Mouse (Mus musculus): Measurements from ENCODE around the gene Syt1. TPM values are rescaled to one million over a fixed set of nuclear protein-coding genes. Genes with fewer than 3 reads are reported as not detected.

The Syt1 gene
- polyA plus RNA-seq, 1 experiment from 2014 or later: 34.1 TPM

DNA sequence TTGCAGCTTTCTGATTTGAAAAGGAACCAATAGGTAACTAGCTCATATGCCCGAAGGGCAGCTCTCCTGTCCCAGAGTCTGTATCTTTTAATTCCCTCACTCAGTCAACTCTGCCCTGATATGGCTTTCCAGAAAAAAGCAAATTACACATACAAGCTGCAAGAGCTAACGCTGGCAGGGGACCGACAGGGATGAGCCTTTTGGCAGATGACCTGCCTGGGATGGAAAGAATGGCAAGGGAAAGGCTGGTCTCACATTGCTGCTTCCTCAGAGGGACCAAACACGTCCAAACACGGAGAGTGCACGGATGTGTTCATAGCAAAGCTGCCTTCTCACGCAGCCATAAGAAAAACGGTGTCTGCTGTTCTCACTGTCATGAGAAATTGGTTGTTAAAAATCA is 58.6 kb downstream of the Syt1 start:
- WGBS: 88% methylated on average over 8 of the region's 8 CpGs
- no peaks in the 10 kb centered on the region for H3K4me1 ChIP-seq
- no peak for ATAC-seq (ENCODE audit: low FRiP score, low read depth)
- no peak overlapping the region for H3K4me2 ChIP-seq (replicated peaks)
- no peak overlapping the region for H3K9ac ChIP-seq (replicated peaks)
- no peak overlapping the region for H3K27ac ChIP-seq (replicated peaks)
- no peaks in the 10 kb centered on the region for H3K9me3 ChIP-seq
- no peak overlapping the region for H3K4me3 ChIP-seq
- H3K27me3 ChIP-seq: no peaks in the 10 kb centered on the region
- H3K36me3 ChIP-seq: no peaks in the 10 kb centered on the region

DNA sequence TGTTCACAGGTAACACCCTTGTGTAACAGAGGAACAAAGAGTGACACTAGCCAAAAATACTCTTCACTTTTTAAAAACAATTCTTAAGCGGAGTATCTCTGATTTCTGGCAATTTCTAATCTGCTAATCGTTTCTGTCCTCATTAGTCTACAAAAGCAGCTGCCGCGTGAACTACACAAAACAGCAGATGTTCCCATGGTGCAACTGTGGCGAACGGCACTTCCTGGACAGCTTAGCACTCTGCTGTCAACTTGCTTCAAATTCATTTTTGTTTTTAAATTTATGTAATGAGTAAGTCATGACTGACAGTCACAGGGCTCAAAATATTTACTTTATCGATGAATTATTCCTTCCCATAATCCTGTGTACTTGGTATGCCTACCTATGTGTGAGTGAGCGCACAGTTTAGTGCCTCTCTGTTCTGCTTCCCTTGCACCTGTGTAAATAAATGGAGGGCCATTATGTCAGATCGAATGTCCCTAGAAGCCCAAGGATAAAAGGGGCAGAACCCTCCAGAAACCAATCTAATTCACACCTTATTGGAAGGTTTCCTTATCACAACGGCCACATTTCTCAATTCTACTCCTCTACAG is 73.8 kb downstream of the Syt1 start:
- H3K4me3 ChIP-seq: no peak overlapping the region
- 80% methylated on average over 10 of the region's 10 CpGs for WGBS
- H3K27ac ChIP-seq (replicated peaks): no peak overlapping the region
- no peaks in the 10 kb centered on the region for H3K4me1 ChIP-seq
- no peak overlapping the region for H3K4me2 ChIP-seq (replicated peaks)
- H3K9me3 ChIP-seq: no peaks in the 10 kb centered on the region
- H3K9ac ChIP-seq (replicated peaks): no peak overlapping the region
- no peaks in the 10 kb centered on the region for H3K36me3 ChIP-seq
- 0 out of 2 replicates have a peak, but pooled peaks have one; percentile 23 for ATAC-seq (ENCODE audit: low FRiP score, low read depth)
- H3K27me3 ChIP-seq: no peaks in the 10 kb centered on the region

DNA sequence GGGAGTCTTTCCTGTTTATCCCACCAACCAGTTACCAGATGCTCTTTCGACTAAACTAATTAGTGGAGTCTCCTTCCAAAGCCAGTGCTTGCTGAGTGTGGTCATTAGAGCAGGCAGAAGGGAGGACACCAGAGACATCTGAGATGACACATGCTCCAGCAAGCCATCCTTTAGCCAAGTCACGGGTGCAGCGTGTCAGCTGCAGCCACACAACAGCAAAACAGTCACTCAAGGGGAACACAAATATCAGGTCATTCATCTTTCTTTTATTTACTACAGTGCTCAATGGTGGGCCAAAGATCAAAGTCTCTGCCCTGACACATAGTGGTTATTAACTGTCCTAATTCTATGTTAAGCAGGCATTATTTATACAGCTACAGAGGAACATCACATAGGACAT is 80.5 kb downstream of the Syt1 start:
- no peaks in the 10 kb centered on the region for H3K36me3 ChIP-seq
- no peak overlapping the region for H3K4me3 ChIP-seq
- WGBS: 80% methylated on average over 3 of the region's 3 CpGs
- H3K4me2 ChIP-seq (replicated peaks): no peak overlapping the region
- H3K27me3 ChIP-seq: no peaks in the 10 kb centered on the region
- no peaks in the 10 kb centered on the region for H3K4me1 ChIP-seq
- H3K9me3 ChIP-seq: no peaks in the 10 kb centered on the region
- no peak overlapping the region for H3K27ac ChIP-seq (replicated peaks)
- H3K9ac ChIP-seq (replicated peaks): no peak overlapping the region
- ATAC-seq (ENCODE audit: low FRiP score, low read depth): no peak

DNA sequence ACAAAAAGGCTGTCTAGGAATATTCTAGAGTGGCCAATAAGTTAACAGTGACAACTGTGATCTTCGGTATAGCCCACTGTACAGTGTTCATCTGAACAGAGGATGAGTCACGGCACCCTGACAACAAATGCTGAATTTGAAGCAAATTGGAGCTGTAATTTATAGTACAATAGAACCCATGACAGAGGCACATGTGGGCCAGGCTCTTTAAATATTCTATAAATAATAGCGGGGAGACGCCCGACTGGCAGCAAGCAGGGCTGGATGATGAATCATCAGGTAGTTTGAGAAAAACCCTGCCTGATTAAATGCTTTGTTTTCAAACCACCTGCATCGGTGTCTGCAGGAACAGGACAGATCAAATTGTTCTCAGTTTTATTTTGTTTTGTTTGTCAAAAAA is 81.1 kb downstream of the Syt1 start:
- no peak overlapping the region for H3K27ac ChIP-seq (replicated peaks)
- H3K9ac ChIP-seq (replicated peaks): no peak overlapping the region
- WGBS: 94% methylated on average over 6 of the region's 6 CpGs
- H3K4me1 ChIP-seq: no peaks in the 10 kb centered on the region
- ATAC-seq (ENCODE audit: low FRiP score, low read depth): no peak
- H3K9me3 ChIP-seq: no peaks in the 10 kb centered on the region
- H3K36me3 ChIP-seq: no peaks in the 10 kb centered on the region
- H3K27me3 ChIP-seq: no peaks in the 10 kb centered on the region
- no peak overlapping the region for H3K4me3 ChIP-seq
- H3K4me2 ChIP-seq (replicated peaks): no peak overlapping the region

DNA sequence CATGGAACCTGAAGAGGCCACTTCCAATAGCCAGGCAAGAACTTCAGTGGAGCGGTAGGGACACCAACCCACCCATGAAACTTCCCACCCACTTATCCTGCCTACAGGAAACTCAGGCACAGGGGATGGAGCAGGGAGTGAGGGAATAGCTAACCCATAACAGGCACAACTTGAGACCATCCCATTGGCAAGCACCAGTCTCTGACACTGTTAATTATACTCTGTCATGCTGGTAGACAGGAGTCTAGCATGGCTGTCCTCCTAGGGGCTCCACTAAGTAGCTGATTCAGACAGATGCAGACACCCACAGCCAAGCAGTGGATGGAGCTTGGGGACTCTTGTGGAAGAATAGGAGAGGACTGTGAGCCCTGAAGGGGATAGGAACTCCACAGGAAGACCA is 105.5 kb downstream of the Syt1 start:
- Histone ChIP-seq H3K27ac (replicated peaks) (no peak overlapping the region), H3K9me3 (no peaks in the 10 kb centered on the region), H3K4me1 (no peaks in the 10 kb centered on the region), H3K9ac (replicated peaks) (no peak overlapping the region), H3K36me3 (no peaks in the 10 kb centered on the region), H3K27me3 (no peaks in the 10 kb centered on the region), H3K4me3 (no peak overlapping the region), H3K4me2 (replicated peaks) (no peak overlapping the region)
- 100% methylated on average over 1 of the region's 1 CpGs for WGBS
- ATAC-seq (ENCODE audit: low FRiP score, low read depth): no peak

DNA sequence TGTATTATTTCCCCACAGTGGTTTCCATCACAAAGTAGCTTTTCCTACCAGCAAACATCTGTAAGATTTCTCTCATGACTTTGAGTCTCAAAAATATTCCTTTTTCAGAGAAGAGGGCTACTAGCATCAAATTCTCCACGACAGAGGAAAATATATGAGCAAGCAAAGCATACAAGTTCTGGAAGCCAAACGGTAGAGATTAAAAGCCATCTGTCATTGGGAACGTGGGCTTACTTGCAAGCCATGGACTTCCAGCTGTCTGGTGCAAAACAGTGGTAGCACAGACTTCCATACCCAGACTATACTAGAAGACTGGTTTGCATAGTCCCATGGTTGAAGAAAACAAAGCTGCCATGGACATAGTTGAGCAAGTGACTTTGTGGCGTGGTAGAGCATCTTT is 106.4 kb downstream of the Syt1 start:
- 84% methylated on average over 4 of the region's 4 CpGs for WGBS
- H3K27ac ChIP-seq (replicated peaks): no peak overlapping the region
- H3K36me3 ChIP-seq: no peaks in the 10 kb centered on the region
- no peaks in the 10 kb centered on the region for H3K9me3 ChIP-seq
- H3K4me1 ChIP-seq: no peaks in the 10 kb centered on the region
- H3K27me3 ChIP-seq: no peaks in the 10 kb centered on the region
- H3K4me3 ChIP-seq: no peak overlapping the region
- no peak overlapping the region for H3K9ac ChIP-seq (replicated peaks)
- no peak overlapping the region for H3K4me2 ChIP-seq (replicated peaks)
- no peak for ATAC-seq (ENCODE audit: low FRiP score, low read depth)

DNA sequence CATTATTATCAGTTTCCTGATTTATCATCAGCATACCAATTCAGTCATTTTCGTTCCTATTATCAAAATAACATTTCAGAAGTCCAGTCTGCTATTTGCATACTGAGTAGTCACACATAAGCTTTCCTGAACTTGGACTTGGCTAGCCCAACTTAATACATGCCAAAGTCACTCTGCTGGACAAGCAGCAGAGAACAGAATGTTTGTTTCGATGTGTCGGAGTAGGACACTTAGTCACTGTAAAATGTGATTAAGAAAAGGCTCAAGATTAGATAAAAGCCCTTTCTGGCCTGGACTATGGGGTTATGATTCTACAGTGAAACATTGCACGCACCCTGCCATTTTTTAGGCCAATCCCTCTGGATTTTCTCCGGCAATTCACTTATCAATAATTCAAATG is 114.3 kb downstream of the Syt1 start:
- H3K27ac ChIP-seq (replicated peaks): no peak overlapping the region
- H3K36me3 ChIP-seq: no peaks in the 10 kb centered on the region
- no peak for ATAC-seq (ENCODE audit: low FRiP score, low read depth)
- H3K4me2 ChIP-seq (replicated peaks): no peak overlapping the region
- H3K4me1 ChIP-seq: no peaks in the 10 kb centered on the region
- H3K9ac ChIP-seq (replicated peaks): no peak overlapping the region
- WGBS: 92% methylated on average over 5 of the region's 5 CpGs
- H3K9me3 ChIP-seq: no peaks in the 10 kb centered on the region
- H3K4me3 ChIP-seq: no peak overlapping the region
- no peaks in the 10 kb centered on the region for H3K27me3 ChIP-seq

DNA sequence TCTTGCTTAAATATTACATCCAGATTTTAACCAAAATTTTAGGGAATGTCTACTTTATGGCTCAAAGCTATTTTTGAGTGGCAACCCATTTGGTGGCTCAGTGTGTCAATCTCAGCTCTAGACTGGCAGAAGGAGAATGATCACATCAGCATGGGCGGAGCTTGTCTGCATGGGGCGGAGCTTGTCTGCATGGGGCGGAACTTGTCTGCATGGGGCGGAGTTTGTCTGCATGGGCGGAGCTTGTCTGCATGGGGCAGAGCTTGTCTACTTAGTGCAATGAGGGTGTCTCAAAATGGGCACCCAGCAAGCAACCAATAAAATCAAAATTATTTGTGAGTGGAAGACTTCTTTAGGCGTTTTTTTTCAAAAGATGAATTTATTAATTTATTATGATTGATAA is 117.5 kb downstream of the Syt1 start:
- Histone ChIP-seq H3K27me3 (no peaks in the 10 kb centered on the region), H3K9me3 (no peaks in the 10 kb centered on the region), H3K36me3 (no peaks in the 10 kb centered on the region), H3K27ac (replicated peaks) (no peak overlapping the region), H3K4me1 (no peaks in the 10 kb centered on the region), H3K4me2 (replicated peaks) (no peak overlapping the region), H3K9ac (replicated peaks) (no peak overlapping the region), H3K4me3 (no peak overlapping the region)
- WGBS: 95% methylated on average over 6 of the region's 6 CpGs
- no peak for ATAC-seq (ENCODE audit: low FRiP score, low read depth)

DNA sequence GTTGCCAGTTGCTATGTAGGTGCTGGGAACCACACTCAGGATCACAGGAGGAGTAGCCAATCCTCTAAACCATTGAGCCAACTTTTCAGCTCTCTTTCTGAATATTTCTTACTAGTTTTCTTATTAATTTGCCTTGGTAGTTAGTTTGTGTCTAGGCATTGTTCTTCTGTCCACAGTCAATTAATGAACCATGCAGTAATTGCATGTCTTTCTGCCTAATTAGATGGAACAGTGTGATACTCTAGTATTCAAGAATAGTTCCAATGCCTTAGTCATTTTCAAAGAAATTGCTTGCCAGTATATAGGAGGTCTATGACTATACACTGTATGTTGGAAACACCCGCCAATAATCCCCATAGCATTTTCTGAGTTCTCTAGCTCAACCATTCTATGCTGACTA is 118.3 kb downstream of the Syt1 start:
- no peak overlapping the region for H3K4me3 ChIP-seq

DNA sequence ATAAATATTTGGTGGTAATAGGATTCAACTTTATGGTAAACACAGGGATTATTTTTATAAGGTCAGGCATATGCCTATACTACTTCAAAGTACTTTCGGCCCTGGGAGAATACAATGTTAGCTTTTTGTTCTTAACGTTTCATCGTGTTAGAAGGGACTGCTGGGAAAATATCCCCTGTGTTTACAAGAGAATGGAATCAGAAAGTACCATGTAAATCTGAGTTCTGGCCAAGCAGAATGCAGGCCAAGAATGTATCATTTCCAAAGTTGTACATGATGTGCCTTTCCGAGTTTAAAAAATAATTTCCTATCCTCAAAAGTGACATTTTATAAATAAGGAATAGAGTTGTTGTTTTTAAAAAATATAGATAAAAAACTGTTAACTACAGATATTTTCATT is 121.7 kb downstream of the Syt1 start:
- no peaks in the 10 kb centered on the region for H3K9me3 ChIP-seq
- 78% methylated on average over 4 of the region's 4 CpGs for WGBS

More for the DNA sequence above, 118.3 kb downstream of the Syt1 start:
- Histone ChIP-seq H3K36me3 (no peaks in the 10 kb centered on the region), H3K9ac (replicated peaks) (no peak overlapping the region), H3K4me1 (no peaks in the 10 kb centered on the region), H3K27me3 (no peaks in the 10 kb centered on the region), H3K27ac (replicated peaks) (no peak overlapping the region), H3K4me2 (replicated peaks) (no peak overlapping the region), H3K9me3 (no peaks in the 10 kb centered on the region)
- ATAC-seq (ENCODE audit: low FRiP score, low read depth): no peak
- WGBS: 97% methylated on average over 1 of the region's 1 CpGs

DNA sequence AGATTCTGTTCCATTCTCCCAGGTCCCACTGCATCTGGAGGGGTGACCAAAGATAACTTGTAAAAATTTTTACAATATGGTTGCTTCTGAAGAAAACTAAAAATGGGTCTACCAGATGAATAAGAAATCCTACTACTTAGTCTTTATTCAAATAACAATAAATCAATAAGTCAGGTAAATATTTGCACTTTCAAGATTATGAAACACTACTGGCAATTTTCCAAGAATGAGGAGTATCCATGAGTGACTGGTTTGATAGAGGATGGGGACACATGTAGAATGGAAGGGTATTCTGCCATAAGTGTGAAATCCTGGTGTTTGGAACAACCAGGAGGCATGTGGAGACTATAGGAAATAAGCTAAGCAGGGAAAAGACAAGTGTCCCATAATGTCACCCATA is 124.0 kb downstream of the Syt1 start:
- Histone ChIP-seq H3K27me3 (no peaks in the 10 kb centered on the region), H3K9ac (replicated peaks) (no peak overlapping the region), H3K27ac (replicated peaks) (no peak overlapping the region), H3K9me3 (no peaks in the 10 kb centered on the region), H3K4me2 (replicated peaks) (no peak overlapping the region), H3K36me3 (no peaks in the 10 kb centered on the region), H3K4me3 (no peak overlapping the region), H3K4me1 (0 out of 2 replicates have a peak, but pooled peaks cover 6% of the 10 kb centered on the region)
- no peak for ATAC-seq (ENCODE audit: low FRiP score, low read depth)

More for the DNA sequence above, 121.7 kb downstream of the Syt1 start:
- no peak for ATAC-seq (ENCODE audit: low FRiP score, low read depth)
- Histone ChIP-seq H3K27me3 (no peaks in the 10 kb centered on the region), H3K4me1 (0 out of 2 replicates have a peak, but pooled peaks cover 5% of the 10 kb centered on the region), H3K9ac (replicated peaks) (no peak overlapping the region), H3K36me3 (no peaks in the 10 kb centered on the region), H3K4me3 (no peak overlapping the region), H3K27ac (replicated peaks) (no peak overlapping the region), H3K4me2 (replicated peaks) (no peak overlapping the region)

DNA sequence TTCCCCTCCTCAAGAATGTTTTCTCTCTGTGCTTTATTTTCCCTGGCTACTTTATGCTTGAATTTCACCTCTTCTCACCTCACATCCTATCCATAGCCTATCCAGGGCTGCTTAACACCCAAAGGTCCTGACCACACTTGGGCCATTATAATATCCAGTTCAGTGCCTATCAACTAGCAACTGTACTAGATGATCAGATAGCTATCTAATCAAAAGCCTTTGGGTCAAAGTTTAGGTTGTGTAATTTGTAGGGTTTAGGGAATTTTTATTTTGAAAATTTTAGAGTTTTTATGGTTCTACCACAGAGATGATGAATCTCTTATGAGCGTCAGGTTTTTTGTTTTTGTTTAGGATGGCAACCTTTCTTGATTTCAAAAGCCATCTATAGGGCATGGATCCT is 125.0 kb downstream of the Syt1 start:
- Histone ChIP-seq H3K27me3 (no peaks in the 10 kb centered on the region), H3K9me3 (no peaks in the 10 kb centered on the region), H3K4me1 (0 out of 2 replicates have a peak, but pooled peaks cover 6% of the 10 kb centered on the region), H3K4me3 (no peak overlapping the region), H3K27ac (replicated peaks) (no peak overlapping the region), H3K36me3 (no peaks in the 10 kb centered on the region), H3K9ac (replicated peaks) (no peak overlapping the region), H3K4me2 (replicated peaks) (no peak overlapping the region)
- ATAC-seq (ENCODE audit: low FRiP score, low read depth): no peak
- 94% methylated on average over 1 of the region's 1 CpGs for WGBS

DNA sequence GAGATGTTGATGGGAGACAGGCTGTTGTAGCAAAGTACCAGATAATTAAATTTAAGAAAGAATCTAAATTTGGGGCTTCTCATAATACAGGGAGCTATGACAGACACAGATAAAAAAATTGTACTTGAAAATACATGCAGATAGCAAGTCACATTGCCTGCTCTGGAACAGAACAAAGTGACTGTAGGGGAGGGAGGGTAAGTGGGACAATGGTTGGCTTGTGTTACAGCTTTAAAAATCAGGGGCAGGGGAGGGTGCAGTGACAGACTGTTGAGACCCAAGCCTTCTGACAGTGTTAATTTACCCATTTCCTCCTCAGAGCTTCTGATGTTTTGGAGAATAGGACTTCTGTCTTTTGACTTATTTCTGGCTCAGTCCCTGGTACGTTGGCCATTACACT is 126.3 kb downstream of the Syt1 start:
- peak; percentile 49; the same call in 1 of the 2 replicates for ATAC-seq (ENCODE audit: low FRiP score, low read depth)
- Histone ChIP-seq H3K9ac (replicated peaks) (no peak overlapping the region), H3K9me3 (no peaks in the 10 kb centered on the region), H3K27me3 (no peaks in the 10 kb centered on the region), H3K27ac (replicated peaks) (no peak overlapping the region), H3K4me1 (0 out of 2 replicates have a peak, but pooled peaks cover 6% of the 10 kb centered on the region), H3K4me3 (no peak overlapping the region), H3K36me3 (no peaks in the 10 kb centered on the region), H3K4me2 (replicated peaks) (no peak overlapping the region)
- WGBS: 68% methylated on average over 1 of the region's 1 CpGs

Data from midbrain, embryonic 12.5 days (tissue).